Mouse (Mus musculus): ENCODE data around the gene Ptpru. TPM values are rescaled to one million over a fixed set of nuclear protein-coding genes. Genes with fewer than 3 reads are reported as not detected.
"Not testable (repeated sequence)": the region's sequence is repeated elsewhere in the genome, so short reads cannot be mapped to it uniquely, and the experiment has no call there.

Gene Ptpru
- polyA plus RNA-seq, 1 experiment from 2014 or later: 12.4 TPM

GRCm38 (mm10) chr4:131812458-131812857, 25.6 kb downstream of the Ptpru start:
- Histone ChIP-seq H3K4me1 (ENCODE audit: insufficient read depth) (no peaks in the 10 kb centered on the region), H3K27ac (ENCODE audit: low read depth) (no peak overlapping the region), H3K9ac (no peak overlapping the region), H3K4me2 (no peak overlapping the region), H3K27me3 (ENCODE audit: insufficient read depth, low read length) (no peaks in the 10 kb centered on the region), H3K36me3 (ENCODE audit: insufficient read depth) (no peaks in the 10 kb centered on the region), H3K9me3 (ENCODE audit: low read depth, low read length) (no peaks in the 10 kb centered on the region), H3K4me3 (ENCODE audit: low read depth, low read length) (no peak overlapping the region)
- ATAC-seq (ENCODE audit: insufficient read depth) (no peak), DNase-seq (no peak)
- 76% methylated on average over 11 of the region's 11 CpGs for WGBS
- no peak for TF ChIP-seq CTCF (IDR thresholded peaks at IDR 0.05; ENCODE audit: low read depth)

- H3K9ac ChIP-seq: no peak overlapping the region
- 63% methylated on average over 3 of the region's 3 CpGs for WGBS
- H3K9me3 ChIP-seq (ENCODE audit: low read depth, low read length): no peaks in the 10 kb centered on the region
- no peak overlapping the region for H3K4me2 ChIP-seq
- TF ChIP-seq CTCF (IDR thresholded peaks at IDR 0.05; ENCODE audit: low read depth): no peak
- no peak overlapping the region for H3K27ac ChIP-seq (ENCODE audit: low read depth)
- H3K4me3 ChIP-seq (ENCODE audit: low read depth, low read length): no peak overlapping the region
- ATAC-seq (ENCODE audit: insufficient read depth): no peak
- no peaks in the 10 kb centered on the region for H3K4me1 ChIP-seq (ENCODE audit: insufficient read depth)
- no peak for DNase-seq
- no peaks in the 10 kb centered on the region for H3K27me3 ChIP-seq (ENCODE audit: insufficient read depth, low read length)
- H3K36me3 ChIP-seq (ENCODE audit: insufficient read depth): no peaks in the 10 kb centered on the region
Observed at GRCm38 (mm10) chr4:131805255-131805654, 32.8 kb downstream of the Ptpru start.

GRCm38 (mm10) chr4:131804732-131805131, 33.4 kb downstream of the Ptpru start:
- H3K27me3 ChIP-seq (ENCODE audit: insufficient read depth, low read length); H3K9me3 ChIP-seq (ENCODE audit: low read depth, low read length); H3K9ac ChIP-seq; H3K4me1 ChIP-seq (ENCODE audit: insufficient read depth); H3K4me3 ChIP-seq (ENCODE audit: low read depth, low read length); ATAC-seq (ENCODE audit: insufficient read depth); H3K36me3 ChIP-seq (ENCODE audit: insufficient read depth); H3K27ac ChIP-seq (ENCODE audit: low read depth); DNase-seq; H3K4me2 ChIP-seq: not testable (repeated sequence)
- WGBS: 92% methylated on average over 5 of the region's 6 CpGs

- Histone ChIP-seq H3K4me2 (no peak overlapping the region), H3K27ac (ENCODE audit: low read depth) (no peak overlapping the region), H3K9me3 (ENCODE audit: low read depth, low read length) (no peaks in the 10 kb centered on the region), H3K36me3 (ENCODE audit: insufficient read depth) (no peaks in the 10 kb centered on the region), H3K27me3 (ENCODE audit: insufficient read depth, low read length) (no peaks in the 10 kb centered on the region), H3K4me1 (ENCODE audit: insufficient read depth) (no peaks in the 10 kb centered on the region), H3K9ac (no peak overlapping the region), H3K4me3 (ENCODE audit: low read depth, low read length) (no peak overlapping the region)
- WGBS: 70% methylated on average over 9 of the region's 9 CpGs
- no peak for TF ChIP-seq CTCF (IDR thresholded peaks at IDR 0.05; ENCODE audit: low read depth)
- no peak for ATAC-seq (ENCODE audit: insufficient read depth)
- DNase-seq: no peak
Observed at GRCm38 (mm10) chr4:131803846-131804245, 34.2 kb downstream of the Ptpru start.

- Histone ChIP-seq H3K4me2 (no peak overlapping the region), H3K4me3 (ENCODE audit: low read depth, low read length) (no peak overlapping the region), H3K9me3 (ENCODE audit: low read depth, low read length) (no peaks in the 10 kb centered on the region), H3K27ac (ENCODE audit: low read depth) (no peak overlapping the region), H3K4me1 (ENCODE audit: insufficient read depth) (no peaks in the 10 kb centered on the region), H3K9ac (no peak overlapping the region), H3K27me3 (ENCODE audit: insufficient read depth, low read length) (no peaks in the 10 kb centered on the region), H3K36me3 (ENCODE audit: insufficient read depth) (no peaks in the 10 kb centered on the region)
- DNase-seq: no peak
- WGBS: 63% methylated on average over 3 of the region's 4 CpGs
- TF ChIP-seq CTCF (IDR thresholded peaks at IDR 0.05; ENCODE audit: low read depth): no peak
- ATAC-seq (ENCODE audit: insufficient read depth): no peak
Observed at GRCm38 (mm10) chr4:131798968-131799367, 39.1 kb downstream of the Ptpru start.

GRCm38 (mm10) chr4:131797920-131798319, 40.2 kb downstream of the Ptpru start:
- H3K9me3 ChIP-seq (ENCODE audit: low read depth, low read length): no peaks in the 10 kb centered on the region
- TF ChIP-seq CTCF (IDR thresholded peaks at IDR 0.05; ENCODE audit: low read depth): no peak
- no peaks in the 10 kb centered on the region for H3K27me3 ChIP-seq (ENCODE audit: insufficient read depth, low read length)
- no peak for ATAC-seq (ENCODE audit: insufficient read depth)
- no peaks in the 10 kb centered on the region for H3K4me1 ChIP-seq (ENCODE audit: insufficient read depth)
- no peak overlapping the region for H3K4me2 ChIP-seq
- no peaks in the 10 kb centered on the region for H3K36me3 ChIP-seq (ENCODE audit: insufficient read depth)
- no peak overlapping the region for H3K4me3 ChIP-seq (ENCODE audit: low read depth, low read length)
- no peak overlapping the region for H3K9ac ChIP-seq
- 64% methylated on average over 12 of the region's 12 CpGs for WGBS
- no peak overlapping the region for H3K27ac ChIP-seq (ENCODE audit: low read depth)
- no peak for DNase-seq

- WGBS: 89% methylated on average over 7 of the region's 7 CpGs
- ATAC-seq (ENCODE audit: insufficient read depth): no peak
- no peak overlapping the region for H3K4me3 ChIP-seq (ENCODE audit: low read depth, low read length)
Observed at GRCm38 (mm10) chr4:131797483-131797882, 40.6 kb downstream of the Ptpru start.

More at GRCm38 (mm10) chr4:131797483-131797882, 40.6 kb downstream of the Ptpru start:
- no peaks in the 10 kb centered on the region for H3K27me3 ChIP-seq (ENCODE audit: insufficient read depth, low read length)
- no peaks in the 10 kb centered on the region for H3K4me1 ChIP-seq (ENCODE audit: insufficient read depth)
- no peak for TF ChIP-seq CTCF (IDR thresholded peaks at IDR 0.05; ENCODE audit: low read depth)
- H3K27ac ChIP-seq (ENCODE audit: low read depth): no peak overlapping the region
- DNase-seq: no peak
- H3K9ac ChIP-seq: no peak overlapping the region
- no peak overlapping the region for H3K4me2 ChIP-seq
- H3K36me3 ChIP-seq (ENCODE audit: insufficient read depth): no peaks in the 10 kb centered on the region
- no peaks in the 10 kb centered on the region for H3K9me3 ChIP-seq (ENCODE audit: low read depth, low read length)
